Comparison of ENCODE assay signal across 8 mouse cellular contexts in the genomic region with DNA sequence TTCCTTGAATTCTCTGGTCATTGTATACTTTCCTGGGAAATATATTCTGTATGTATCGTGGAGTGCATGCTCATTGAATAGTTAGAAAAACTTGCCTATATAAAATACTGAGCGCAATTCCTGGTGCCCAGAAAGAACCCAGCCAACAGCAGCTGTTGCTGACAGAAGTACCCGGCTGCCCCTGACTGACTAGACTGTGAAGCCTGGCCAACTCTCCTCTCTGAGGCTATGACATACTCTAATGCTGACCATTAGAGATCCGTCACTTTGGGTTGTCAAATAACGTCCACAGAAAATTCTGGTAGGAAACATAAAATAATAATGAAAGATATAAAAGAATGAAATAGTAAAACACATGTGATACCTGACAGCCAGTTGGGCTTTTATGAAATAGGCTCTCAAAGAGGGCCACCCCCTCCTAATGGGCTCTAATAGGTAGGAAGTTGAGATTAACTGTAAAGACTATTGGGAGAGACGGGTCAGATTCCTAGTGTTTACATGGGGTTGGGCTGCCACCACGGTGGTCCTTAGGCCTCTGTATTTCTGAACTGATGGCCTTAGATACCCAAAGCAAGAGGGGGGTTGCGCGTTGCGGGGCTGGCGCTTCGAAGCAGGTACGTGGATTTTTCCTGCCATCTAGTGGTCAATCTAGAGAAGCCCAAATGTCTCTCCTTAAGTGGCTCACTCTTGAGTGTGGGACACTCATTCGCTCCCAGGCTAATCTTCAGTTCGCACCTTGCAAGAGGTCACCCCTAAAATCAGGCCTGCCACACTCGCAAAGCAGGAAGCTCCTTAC. TPM values are rescaled to one million over a fixed set of nuclear protein-coding genes. Genes with fewer than 3 reads are reported as not detected.
DNase-seq lines count a peak whose midpoint lies in the region; ATAC-seq and TF ChIP-seq lines count a peak whose summit lies in the region.

No protein-coding gene starts in this region.

- no peak overlapping the region for H3K4me3 ChIP-seq in ES-E14 (ENCODE audit: insufficient read depth in 1 of 2, low read depth in 1 of 2, low read length in 2 of 2, poor library complexity in 1 of 2, severe bottlenecking in 1 of 2)
- H3K4me3 ChIP-seq in embryonic facial prominence, embryonic 12.5 days = no peak overlapping the region
- no peak overlapping the region for H3K4me3 ChIP-seq in hindbrain, embryonic 11.5 days (ENCODE audit: low read depth, low read length)
- H3K4me3 ChIP-seq in midbrain, embryonic 15.5 days = no peak overlapping the region

- 17% methylated on average over 16 of the region's 16 CpGs for WGBS in embryonic facial prominence, embryonic 12.5 days
- 27% methylated on average over 16 of the region's 16 CpGs for WGBS in hindbrain, embryonic 11.5 days
- 26% methylated on average over 16 of the region's 16 CpGs for WGBS in midbrain, embryonic 15.5 days

- H3K36me3 ChIP-seq in ES-E14 (ENCODE audit: control insufficient read depth, insufficient read depth, low read length, poor library complexity, severe bottlenecking) = no peaks in the 10 kb centered on the region
- H3K36me3 ChIP-seq in embryonic facial prominence, embryonic 12.5 days = no peaks in the 10 kb centered on the region
- no peaks in the 10 kb centered on the region for H3K36me3 ChIP-seq in hindbrain, embryonic 11.5 days (ENCODE audit: control insufficient read depth, insufficient read depth, low read length)
- no peaks in the 10 kb centered on the region for H3K36me3 ChIP-seq in midbrain, embryonic 15.5 days (replicated peaks)

- intact Hi-C loops in left cerebral cortex, postnatal 14 days (cut with DNase I) = loop anchor here (5.0 kb wide), 2 partner anchors 1010 to 1520 kb away; a partner anchor contains a TSS

- no peaks in the 10 kb centered on the region for H3K27me3 ChIP-seq in embryonic facial prominence, embryonic 12.5 days
- H3K27me3 ChIP-seq in hindbrain, embryonic 11.5 days (ENCODE audit: control insufficient read depth, insufficient read depth, low read length) = no peaks in the 10 kb centered on the region
- H3K27me3 ChIP-seq in midbrain, embryonic 15.5 days (replicated peaks) = no peaks in the 10 kb centered on the region

- 0 out of 2 replicates have a peak, but pooled peaks have one; percentile 61 for ATAC-seq in embryonic facial prominence, embryonic 12.5 days (ENCODE audit: insufficient number of reproducible peaks, insufficient read depth, low FRiP score, low TSS enrichment)
- ATAC-seq in hindbrain, embryonic 11.5 days (ENCODE audit: low FRiP score) = peak; percentile 75
- ATAC-seq in midbrain, embryonic 15.5 days (replicated peaks) = peak; percentile 75
- no peak for ATAC-seq in activated CD4-positive, CD25-positive, alpha-beta regulatory T cell, adult 4 months

- in situ Hi-C loops in ES-E14 (cut with MboI; ENCODE audit: low sequenced_read_pairs in 2 of 2, unreplicated experiment in 2 of 2) = loop anchor here in 1 of 2 experiments (25.0 kb wide), 1 partner anchor 470 kb away; no protein-coding TSS in a partner anchor

- no peak overlapping the region for H3K27ac ChIP-seq in ES-E14 (ENCODE audit: insufficient read depth, low read depth, low read length, poor library complexity, severe bottlenecking)
- H3K27ac ChIP-seq in embryonic facial prominence, embryonic 12.5 days = no peak overlapping the region
- no peak overlapping the region for H3K27ac ChIP-seq in hindbrain, embryonic 11.5 days (ENCODE audit: low read depth, low read length)
- H3K27ac ChIP-seq in midbrain, embryonic 15.5 days = no peak overlapping the region

- no peaks in the 10 kb centered on the region for H3K9me3 ChIP-seq in ES-E14 (ENCODE audit: control insufficient read depth, insufficient read depth, low read depth, low read length)
- H3K9me3 ChIP-seq in embryonic facial prominence, embryonic 12.5 days = no peaks in the 10 kb centered on the region
- H3K9me3 ChIP-seq in hindbrain, embryonic 11.5 days (ENCODE audit: control insufficient read depth, low read length) = no peaks in the 10 kb centered on the region
- no peaks in the 10 kb centered on the region for H3K9me3 ChIP-seq in midbrain, embryonic 15.5 days

- DNase-seq in 416B (ENCODE audit: low read depth) (peak; percentile 17), ES-E14 (ENCODE audit: low read depth, low spot score) (peak; percentile 28)
- DNase-seq in hindbrain, embryonic 11.5 days (ENCODE audit: low spot score) = peak; percentile 78
- DNase-seq in left cerebral cortex, postnatal 14 days (ENCODE audit: low spot score in 2 of 2) = peak; percentile 30 to 61
- DNase-seq in gastrocnemius, adult 18-20 months (ENCODE audit: low spot score) = no peak

- H3K4me2 ChIP-seq in embryonic facial prominence, embryonic 12.5 days (replicated peaks) = peak overlapping the region; percentile 24; the same call in 1 of the 2 replicates
- H3K4me2 ChIP-seq in hindbrain, embryonic 11.5 days (replicated peaks; ENCODE audit: low read depth, low read length) = no peak overlapping the region
- peak overlapping the region; percentile 25; the same call in 1 of the 2 replicates for H3K4me2 ChIP-seq in midbrain, embryonic 15.5 days

- no peak overlapping the region for H3K9ac ChIP-seq in ES-E14 (ENCODE audit: insufficient read depth, low read depth, low read length, poor library complexity, severe bottlenecking)
- no peak overlapping the region for H3K9ac ChIP-seq in embryonic facial prominence, embryonic 12.5 days
- H3K9ac ChIP-seq in hindbrain, embryonic 11.5 days (ENCODE audit: low read depth, low read length) = no peak overlapping the region
- H3K9ac ChIP-seq in midbrain, embryonic 15.5 days = no peak overlapping the region

- no peaks in the 10 kb centered on the region for H3K4me1 ChIP-seq in ES-E14 (ENCODE audit: control insufficient read depth in 2 of 2, insufficient read depth in 2 of 2, low read length in 2 of 2, poor library complexity in 1 of 2)
- peaks cover 12% of the 10 kb centered on the region for H3K4me1 ChIP-seq in embryonic facial prominence, embryonic 12.5 days
- H3K4me1 ChIP-seq in hindbrain, embryonic 11.5 days (replicated peaks; ENCODE audit: control insufficient read depth, insufficient read depth, low read length) = 0 out of 2 replicates have a peak, but pooled peaks cover 2% of the 10 kb centered on the region
- 0 out of 2 replicates have a peak, but pooled peaks cover 6% of the 10 kb centered on the region for H3K4me1 ChIP-seq in midbrain, embryonic 15.5 days

TF ChIP-seq in ES-E14, 5 proteins besides CTCF, POLR2A, EP300 and RAD21:
- TF ChIP-seq CHD2 (IDR thresholded peaks at IDR 0.05; ENCODE audit: low read depth, low read length) = no peak
- TF ChIP-seq ZC3H11A (IDR thresholded peaks at IDR 0.05; ENCODE audit: borderline replicate concordance, low read depth, low read length) = peak; percentile 66; the same call in 1 of the 2 replicates
TF ChIP-seq in ES-E14: peak in this region for 1.

RNA-seq across cellular contexts. Expression of a gene that starts 53.0 kb away (rescaled TPM):
- total RNA-seq in ES-E14 (2012; rRNA removed) = 4.6 and 5.3 TPM in 2 replicates
- polyA plus RNA-seq in embryonic facial prominence, embryonic 12.5 days (2016; fragmentation: Nextera tagmentation; extraction: Ambion mirVana) = 6.6 and 7.0 TPM in 2 replicates
- polyA plus RNA-seq in hindbrain, embryonic 11.5 days (2014; fragmentation: Nextera tagmentation; extraction: Ambion mirVana) = 9.0 and 12.6 TPM in 2 replicates
- total RNA-seq in left cerebral cortex, postnatal 14 days (2021) = 10 to 100 TPM; 19.4 to 21.4 TPM
- 12.6 and 13.2 TPM in 2 replicates for polyA plus RNA-seq in midbrain, embryonic 15.5 days (2015; fragmentation: Nextera tagmentation; extraction: Ambion mirVana)
- polyA plus RNA-seq in activated CD4-positive, CD25-positive, alpha-beta regulatory T cell, adult 4 months (2017; shearing (Covaris generic)) = 10 to 100 TPM; 10.9 to 16.9 TPM
- 1 to 10 TPM; 3.1 to 3.2 TPM for total RNA-seq in gastrocnemius, adult 18-20 months (2021)
